Mouse (Mus musculus) intestine, embryonic 16.5 days (tissue): ENCODE results near the gene Kdm2b. TPM values are rescaled to one million over a fixed set of nuclear protein-coding genes. Genes with fewer than 3 reads are reported as not detected.

Experiments
- ATAC-seq: fragments of 200-750 bp; cut with Nextera tagmentation; 2 replicates; pipeline ENCODE4 v1.8.0; 2017; ENCODE audit warnings: moderate TSS enrichment, moderate library complexity
- H3K27ac ChIP-seq: fragments of 300-500 bp; sonication (generic); 2 replicates; pipeline ENCODE4 v1.5.1; 2014; ENCODE audit warnings: mild to moderate bottlenecking, low read length
- H3K27me3 ChIP-seq: fragments of 300-500 bp; sonication (generic); replicated peaks from 2 replicates; pipeline ENCODE4 v1.6.1; 2014; ENCODE audit warnings: low read length, control low read depth, mixed read lengths; ENCODE audit not compliant: control insufficient read depth, insufficient read depth
- H3K36me3 ChIP-seq: fragments of 300-500 bp; sonication (generic); 2 replicates; pipeline ENCODE4 v1.6.1; 2014; ENCODE audit warnings: low read length, control low read depth; ENCODE audit not compliant: control insufficient read depth, insufficient read depth
- H3K4me1 ChIP-seq: fragments of 300-500 bp; sonication (generic); 2 replicates; pipeline ENCODE4 v1.6.1; 2014; ENCODE audit warnings: low read length, control low read depth, mixed read lengths; ENCODE audit not compliant: control insufficient read depth, insufficient read depth
- H3K4me2 ChIP-seq: fragments of 300-500 bp; sonication (generic); 2 replicates; pipeline ENCODE4 v1.6.1; 2014; ENCODE audit warnings: low read depth, low read length, control low read depth
- H3K4me3 ChIP-seq: fragments of 300-500 bp; sonication (generic); 2 replicates; pipeline ENCODE4 v1.5.1; 2014; ENCODE audit warnings: mild to moderate bottlenecking, low read length
- H3K9ac ChIP-seq: fragments of 300-500 bp; sonication (generic); 2 replicates; pipeline ENCODE4 v1.6.1; 2014; ENCODE audit warnings: low read depth, low read length
- H3K9me3 ChIP-seq: fragments of 300-500 bp; sonication (generic); 2 replicates; pipeline ENCODE4 v1.6.1; 2016; ENCODE audit warnings: low read length, control low read depth; ENCODE audit not compliant: control insufficient read depth
- WGBS: fragments of 180-500 bp; shearing (Covaris S2); extraction: QIAGEN DNeasy Blood & Tissue Kit; methylation state at CpG from one replicate; pipeline ENCODE4 v1.1.7; 2014; 5-methylcytosine and 5-hydroxymethylcytosine counted together
- polyA plus RNA-seq: library from polyadenylated mRNA; unstranded; fragments of >200 nt; fragmentation: Nextera tagmentation; extraction: Ambion mirVana; gene quantifications from 2 replicates; pipeline ENCODE4 v1.2.1, GENCODE M21; 2015

Gene Kdm2b
- polyA plus RNA-seq, result 21.6 and 22.4 TPM in 2 replicates

- H3K4me3 ChIP-seq, result peak within 1 kb of the TSS; percentile 76
- no peaks in the 10 kb centered on the region for H3K27me3 ChIP-seq
- H3K36me3 ChIP-seq, result no peaks in the 10 kb centered on the region
- no peak; the same call in 1 of the 2 replicates for ATAC-seq
- H3K4me2 ChIP-seq, result peak within 1 kb of the TSS; percentile 97
- 6% methylated on average over 15 of the region's 15 CpGs for WGBS
- H3K4me1 ChIP-seq, result peaks cover 23% of the 10 kb centered on the region
- H3K9me3 ChIP-seq, result no peaks in the 10 kb centered on the region
- H3K27ac ChIP-seq, result peak within 1 kb of the TSS; percentile 74
- peak within 1 kb of the TSS; percentile 84 for H3K9ac ChIP-seq
Observed at GRCm38 (mm10) chr5:122989551-122990330, at the start of gene Kdm2b. Gene Kdm2b (minus strand): TSS chr5:122989823.

GRCm38 (mm10) chr5:123039120-123039752 is 49.6 kb upstream of the Kdm2b start:
- H3K27ac ChIP-seq, result peak overlapping the region; percentile 36; the same call in 1 of the 2 replicates

GRCm38 (mm10) chr5:123038115-123038514 is 48.5 kb upstream of the Kdm2b start:
- Histone ChIP-seq H3K27me3 (no peaks in the 10 kb centered on the region), H3K4me2 (no peak overlapping the region), H3K27ac (no peak overlapping the region), H3K36me3 (no peaks in the 10 kb centered on the region), H3K9me3 (no peaks in the 10 kb centered on the region), H3K9ac (no peak overlapping the region), H3K4me3 (no peak overlapping the region), H3K4me1 (peaks cover 14% of the 10 kb centered on the region)
- 83% methylated on average over 5 of the region's 5 CpGs for WGBS
- ATAC-seq, result no peak

More at GRCm38 (mm10) chr5:123039120-123039752, 49.6 kb upstream of the Kdm2b start:
- Histone ChIP-seq H3K4me2 (peak overlapping the region; percentile 66), H3K4me1 (peaks cover 14% of the 10 kb centered on the region), H3K36me3 (no peaks in the 10 kb centered on the region), H3K9ac (peak overlapping the region; percentile 61), H3K4me3 (peak overlapping the region; percentile 45), H3K9me3 (no peaks in the 10 kb centered on the region), H3K27me3 (no peaks in the 10 kb centered on the region)
- peak; percentile 70 for ATAC-seq
- 5% methylated on average over 25 of the region's 25 CpGs for WGBS

GRCm38 (mm10) chr5:123035564-123035963 is 45.9 kb upstream of the Kdm2b start:
- Histone ChIP-seq H3K27me3 (no peaks in the 10 kb centered on the region), H3K27ac (peak overlapping the region; percentile 78), H3K9me3 (0 out of 2 replicates have a peak, but pooled peaks cover 3% of the 10 kb centered on the region), H3K4me2 (0 out of 2 replicates have a peak overlapping the region, but pooled peaks have one; percentile 20), H3K4me1 (peaks cover 14% of the 10 kb centered on the region), H3K4me3 (no peak overlapping the region), H3K36me3 (0 out of 2 replicates have a peak, but pooled peaks cover 2% of the 10 kb centered on the region), H3K9ac (no peak overlapping the region)
- ATAC-seq, result peak; percentile 87
- 26% methylated on average over 6 of the region's 6 CpGs for WGBS

- H3K4me3 ChIP-seq, result no peak overlapping the region
- no peaks in the 10 kb centered on the region for H3K27me3 ChIP-seq
- peak overlapping the region; percentile 20; the same call in 1 of the 2 replicates for H3K4me2 ChIP-seq
- H3K27ac ChIP-seq, result peak overlapping the region; percentile 78
- peak; percentile 56 for ATAC-seq
- 86% methylated on average over 4 of the region's 4 CpGs for WGBS
- H3K9me3 ChIP-seq, result 0 out of 2 replicates have a peak, but pooled peaks cover 3% of the 10 kb centered on the region
- 0 out of 2 replicates have a peak, but pooled peaks cover 2% of the 10 kb centered on the region for H3K36me3 ChIP-seq
- H3K4me1 ChIP-seq, result peaks cover 14% of the 10 kb centered on the region
- no peak overlapping the region for H3K9ac ChIP-seq
Observed at GRCm38 (mm10) chr5:123035089-123035488, 45.5 kb upstream of the Kdm2b start.

GRCm38 (mm10) chr5:123033646-123034160 is 44.1 kb upstream of the Kdm2b start:
- 66% methylated on average over 7 of the region's 7 CpGs for WGBS
- Histone ChIP-seq H3K9ac (no peak overlapping the region), H3K27ac (no peak overlapping the region), H3K4me1 (peaks cover 12% of the 10 kb centered on the region), H3K9me3 (0 out of 2 replicates have a peak, but pooled peaks cover 3% of the 10 kb centered on the region), H3K27me3 (no peaks in the 10 kb centered on the region), H3K36me3 (0 out of 2 replicates have a peak, but pooled peaks cover 5% of the 10 kb centered on the region), H3K4me3 (no peak overlapping the region), H3K4me2 (no peak overlapping the region)
- ATAC-seq, result no peak

GRCm38 (mm10) chr5:123031312-123031711 is 41.7 kb upstream of the Kdm2b start:
- H3K4me1 ChIP-seq, result peaks cover 22% of the 10 kb centered on the region
- H3K36me3 ChIP-seq, result 0 out of 2 replicates have a peak, but pooled peaks cover 5% of the 10 kb centered on the region
- H3K27me3 ChIP-seq, result no peaks in the 10 kb centered on the region
- H3K9ac ChIP-seq, result no peak overlapping the region
- ATAC-seq, result no peak
- 0 out of 2 replicates have a peak, but pooled peaks cover 3% of the 10 kb centered on the region for H3K9me3 ChIP-seq
- no peak overlapping the region for H3K27ac ChIP-seq
- 93% methylated on average over 3 of the region's 3 CpGs for WGBS
- H3K4me2 ChIP-seq, result no peak overlapping the region
- H3K4me3 ChIP-seq, result no peak overlapping the region

GRCm38 (mm10) chr5:123029729-123030128 is 40.1 kb upstream of the Kdm2b start:
- H3K4me1 ChIP-seq, result peaks cover 16% of the 10 kb centered on the region
- no peak overlapping the region for H3K4me3 ChIP-seq
- no peaks in the 10 kb centered on the region for H3K27me3 ChIP-seq
- H3K27ac ChIP-seq, result no peak overlapping the region
- H3K4me2 ChIP-seq, result no peak overlapping the region
- no peak overlapping the region for H3K9ac ChIP-seq
- no peak for ATAC-seq
- WGBS, result 80% methylated on average over 7 of the region's 7 CpGs
- 0 out of 2 replicates have a peak, but pooled peaks cover 5% of the 10 kb centered on the region for H3K36me3 ChIP-seq
- 0 out of 2 replicates have a peak, but pooled peaks cover 3% of the 10 kb centered on the region for H3K9me3 ChIP-seq

GRCm38 (mm10) chr5:123027436-123027835 is 37.8 kb upstream of the Kdm2b start:
- WGBS, result 47% methylated on average over 6 of the region's 6 CpGs
- Histone ChIP-seq H3K9ac (peak overlapping the region; percentile 24; the same call in 1 of the 2 replicates), H3K4me1 (peaks cover 16% of the 10 kb centered on the region), H3K27ac (peak overlapping the region; percentile 67), H3K36me3 (0 out of 2 replicates have a peak, but pooled peaks cover 5% of the 10 kb centered on the region), H3K9me3 (0 out of 2 replicates have a peak, but pooled peaks cover 3% of the 10 kb centered on the region), H3K4me2 (no peak overlapping the region), H3K4me3 (no peak overlapping the region), H3K27me3 (no peaks in the 10 kb centered on the region)
- peak; percentile 90 for ATAC-seq
